Comparison of ENCODE assay signal across 5 mouse cellular contexts in genomic region chr4:18527111-18527510, GRCm38 (mm10).
A peak's percentile ranks its signal among the peaks of the same experiment; 100 is the strongest.
DNase-seq lines count a peak whose midpoint lies in the region.
"Not testable (repeated sequence)": the region's sequence is repeated elsewhere in the genome, so short reads cannot be mapped to it uniquely, and the experiment has no call there.

No protein-coding gene starts in this region.

- DNase-seq in ES-CJ7 (ENCODE audit: low read depth, low spot score) (peak; percentile 52), ES-E14 (ENCODE audit: low read depth, low spot score) (peak; percentile 33), R1 (ENCODE audit: low read depth, low spot score) (peak; percentile 78), WW6 (ENCODE audit: low read depth, low spot score) (peak; percentile 7), ZHBTc4 (ENCODE audit: low read depth, low spot score) (peak; percentile 66)

- in situ Hi-C loops in ES-E14 (cut with MboI; ENCODE audit: low sequenced_read_pairs in 2 of 2, unreplicated experiment in 2 of 2): not testable (repeated sequence)

- H3K9ac ChIP-seq in ES-E14 (ENCODE audit: insufficient read depth, low read depth, low read length, poor library complexity, severe bottlenecking): not testable (repeated sequence)

- not testable (repeated sequence) for H3K9me3 ChIP-seq in ES-E14 (ENCODE audit: control insufficient read depth, insufficient read depth, low read depth, low read length)

- not testable (repeated sequence) for H3K4me3 ChIP-seq in ES-E14 (ENCODE audit: insufficient read depth in 1 of 2, low read depth in 1 of 2, low read length in 2 of 2, poor library complexity in 1 of 2, severe bottlenecking in 1 of 2)

- H3K36me3 ChIP-seq in ES-E14 (ENCODE audit: control insufficient read depth, insufficient read depth, low read length, poor library complexity, severe bottlenecking): not testable (repeated sequence)

- H3K27ac ChIP-seq in ES-E14 (ENCODE audit: insufficient read depth, low read depth, low read length, poor library complexity, severe bottlenecking): not testable (repeated sequence)

- H3K4me1 ChIP-seq in ES-E14 (ENCODE audit: control insufficient read depth in 2 of 2, insufficient read depth in 2 of 2, low read length in 2 of 2, poor library complexity in 1 of 2): not testable (repeated sequence)

Comparison
In these comparisons a context has a peak if more than half of its experiments do, and no peak if none do; other contexts are left out.
1. DNase-seq: peak in every context shown above with its lines; median percentile 78 in R1; 66 in ZHBTc4; 52 in ES-CJ7; 33 in ES-E14; 7 in WW6.